Mouse (Mus musculus): ENCODE results near the gene Egfl7.

- no peak for TF ChIP-seq CTCF (IDR thresholded peaks at IDR 0.05; ENCODE audit: borderline replicate concordance, insufficient read depth, low read length)
- peak; percentile 34; the same call in 1 of the 2 replicates for TF ChIP-seq POLR2A (IDR thresholded peaks at IDR 0.05; ENCODE audit: low read depth, low read length)
Measured at GRCm38 (mm10) chr2:26633953-26634530, 54.2 kb downstream of the Egfl7 start.
